Comparison of ENCODE assay signal across 9 mouse cellular contexts in genomic region chr3:88220842-88221241, GRCm38 (mm10). TPM values are rescaled to one million over a fixed set of nuclear protein-coding genes. Genes with fewer than 3 reads are reported as not detected.
DNase-seq lines count a peak whose midpoint lies in the region; ATAC-seq and TF ChIP-seq lines count a peak whose summit lies in the region.
"Had no signal": no experiment of that assay in that cellular context is flagged by ENCODE, and none has a peak within 500 bp of the region (broad histone marks: within the 10 kb centered on the region; RNA-seq: fewer than 3 reads in every experiment).

No protein-coding gene starts in this region.

- H3K27ac ChIP-seq in layer of hippocampus, adult 2 months = peak overlapping the region; percentile 95
- no peak overlapping the region for H3K27ac ChIP-seq in heart, postnatal 0 days (ENCODE audit: low read depth)
- peak overlapping the region; percentile 96 for H3K27ac ChIP-seq in midbrain, embryonic 13.5 days
- H3K27ac ChIP-seq: limb, embryonic 15.5 days had no signal

- WGBS in heart, postnatal 0 days = under 1% methylated on average over 6 of the region's 6 CpGs
- WGBS in midbrain, embryonic 13.5 days = 2% methylated on average over 6 of the region's 6 CpGs

- no peak for TF ChIP-seq EP300 in heart, postnatal 0 days (IDR thresholded peaks at IDR 0.05; ENCODE audit: low read depth)

- H3K4me2 ChIP-seq in heart, postnatal 0 days (ENCODE audit: low read depth, low read length) = no peak overlapping the region
- peak overlapping the region; percentile 74 for H3K4me2 ChIP-seq in midbrain, embryonic 13.5 days (replicated peaks)
- H3K4me2 ChIP-seq: limb, embryonic 15.5 days had no signal

- H3K9me3 ChIP-seq in heart, postnatal 0 days (replicated peaks; ENCODE audit: control insufficient read depth, low read length) = no peaks in the 10 kb centered on the region
- H3K9me3 ChIP-seq in midbrain, embryonic 13.5 days = no peaks in the 10 kb centered on the region
- H3K9me3 ChIP-seq: limb, embryonic 15.5 days had no signal

- H3K27me3 ChIP-seq in heart, postnatal 0 days (ENCODE audit: control insufficient read depth, insufficient read depth, low read length) = peaks cover 86% of the 10 kb centered on the region
- H3K27me3 ChIP-seq in midbrain, embryonic 13.5 days = peaks cover 74% of the 10 kb centered on the region

- H3K9ac ChIP-seq in heart, postnatal 0 days (replicated peaks; ENCODE audit: low read depth, low read length) = no peak overlapping the region
- H3K9ac ChIP-seq in midbrain, embryonic 13.5 days (replicated peaks) = peak overlapping the region; percentile 61
- H3K9ac ChIP-seq: limb, embryonic 15.5 days had no signal

- H3K4me1 ChIP-seq in heart, postnatal 0 days (ENCODE audit: control insufficient read depth, insufficient read depth) = 0 out of 2 replicates have a peak, but pooled peaks cover under 1% of the 10 kb centered on the region
- peaks cover 95% of the 10 kb centered on the region for H3K4me1 ChIP-seq in midbrain, embryonic 13.5 days (replicated peaks)

- no peak for DNase-seq in layer of hippocampus, adult 2 months (ENCODE audit: low spot score in 2 of 2)
- no peak for DNase-seq in layer of hippocampus, adult 11-12 months (ENCODE audit: low spot score)
- peak; percentile 68 for DNase-seq in heart, postnatal 0 days (ENCODE audit: low spot score)
- peak; percentile 83 to 90 for DNase-seq in kidney, postnatal 25 days
- peak; percentile 66 for DNase-seq in thymus, postnatal 0 days (ENCODE audit: low spot score)
- no peak for DNase-seq in layer of hippocampus, postnatal 36 days

- H3K4me3 ChIP-seq in layer of hippocampus, adult 2 months = no peak overlapping the region
- H3K4me3 ChIP-seq in heart, postnatal 0 days (ENCODE audit: low read depth, low read length) = no peak overlapping the region
- peak overlapping the region; percentile 22; the same call in 1 of the 2 replicates for H3K4me3 ChIP-seq in midbrain, embryonic 13.5 days (replicated peaks)
- H3K4me3 ChIP-seq: limb, embryonic 15.5 days had no signal

- peak; percentile 28 for TF ChIP-seq CTCF in layer of hippocampus, adult 2 months (conservative IDR thresholded peaks at IDR 0.05)
- TF ChIP-seq CTCF in heart, postnatal 0 days (IDR thresholded peaks at IDR 0.05; ENCODE audit: low read depth) = peak; percentile 48

- no peaks in the 10 kb centered on the region for H3K36me3 ChIP-seq in heart, postnatal 0 days (replicated peaks; ENCODE audit: control insufficient read depth, insufficient read depth, low read length)
- H3K36me3 ChIP-seq in midbrain, embryonic 13.5 days = peaks cover 47% of the 10 kb centered on the region
- H3K36me3 ChIP-seq: limb, embryonic 15.5 days had no signal

- peak; percentile 95 for ATAC-seq in common myeloid progenitor, adult 5-6 weeks (replicated peaks; ENCODE audit: low read depth, poor library complexity, severe bottlenecking)
- peak; percentile 69; the same call in 1 of the 2 replicates for ATAC-seq in heart, postnatal 0 days (ENCODE audit: insufficient read depth, low read depth)
- no peak for ATAC-seq in midbrain, embryonic 13.5 days

RNA-seq across cellular contexts. Expression of gene Rhbg, which starts 33.7 kb away (rescaled TPM):
- not detected for total RNA-seq in layer of hippocampus, adult 2 months (2021)
- total RNA-seq in common myeloid progenitor, adult 5-6 weeks (2017) = not detected in 2 replicates
- 0.19 TPM in 1 of 2 replicates, not detected in the other for total RNA-seq in heart, postnatal 0 days (2014; rRNA removed; ENCODE audit: low replicate concordance)
- polyA plus RNA-seq in heart, postnatal 0 days (2015; fragmentation: Nextera tagmentation; extraction: Ambion mirVana) = not detected in 2 replicates
- 0.12 TPM in 1 of 2 replicates, not detected in the other for polyA plus RNA-seq in midbrain, embryonic 13.5 days (2015; fragmentation: Nextera tagmentation; extraction: Ambion mirVana)
- 0.58 and 0.66 TPM in 2 replicates for polyA plus RNA-seq in thymus, postnatal 0 days (2015; fragmentation: Nextera tagmentation; extraction: Ambion mirVana)
- not detected for total RNA-seq in layer of hippocampus, postnatal 36 days (2021)

Comparison
In these comparisons a context has a peak if more than half of its experiments do, and no peak if none do; other contexts are left out.
1. DNase-seq: peak in heart, postnatal 0 days (single experiment), kidney, postnatal 25 days (2 of 2) and thymus, postnatal 0 days (single experiment); none in layer of hippocampus, adult 2 months (0 of 2), layer of hippocampus, adult 11-12 months (single experiment) and layer of hippocampus, postnatal 36 days (0 of 2).